Mouse (Mus musculus) lung, postnatal 0 days (tissue): ENCODE measurements around the gene Rwdd2a. TPM values are rescaled to one million over a fixed set of nuclear protein-coding genes. Genes with fewer than 3 reads are reported as not detected.
A peak's percentile ranks its signal among the peaks of the same experiment; 100 is the strongest.

ENCODE experiments used
- ATAC-seq: fragments of 200-750 bp; cut with Nextera tagmentation; 2 replicates; pipeline ENCODE4 v1.8.0; 2017; ENCODE audit warnings: moderate library complexity
- DNase-seq: peaks from one replicate; pipeline ENCODE4 v3.0.0-alpha.2; 2016; ENCODE audit warnings: low spot score
- H3K27ac ChIP-seq: fragments of 300-500 bp; sonication (generic); 2 replicates; pipeline ENCODE4 v1.5.1; 2014; ENCODE audit warnings: antibody characterized with exemption, mild to moderate bottlenecking, low read length, mixed read lengths
- H3K27me3 ChIP-seq: fragments of 300-500 bp; sonication (generic); replicated peaks from 2 replicates; pipeline ENCODE4 v1.6.1; 2014; ENCODE audit warnings: low read length, mixed read lengths; ENCODE audit not compliant: insufficient read depth
- H3K36me3 ChIP-seq: fragments of 300-500 bp; sonication (generic); 2 replicates; pipeline ENCODE4 v1.6.1; 2014; ENCODE audit warnings: low read length, mixed read lengths; ENCODE audit not compliant: insufficient read depth
- H3K4me1 ChIP-seq: fragments of 300-500 bp; sonication (generic); 2 replicates; pipeline ENCODE4 v1.6.1; 2014; ENCODE audit warnings: antibody characterized with exemption, low read depth, low read length, mixed read lengths; ENCODE audit not compliant: insufficient read depth
- H3K4me2 ChIP-seq: fragments of 300-500 bp; sonication (generic); replicated peaks from 2 replicates; pipeline ENCODE4 v1.6.1; 2014; ENCODE audit warnings: low read depth, mild to moderate bottlenecking, low read length, moderate library complexity, mixed read lengths
- H3K4me3 ChIP-seq: fragments of 300-500 bp; sonication (generic); 2 replicates; pipeline ENCODE4 v1.5.1; 2014; ENCODE audit warnings: low read depth, low read length
- H3K9ac ChIP-seq: fragments of 300-500 bp; sonication (generic); replicated peaks from 2 replicates; pipeline ENCODE4 v1.6.1; 2014; ENCODE audit warnings: low read depth, mild to moderate bottlenecking
- H3K9me3 ChIP-seq: fragments of 300-500 bp; sonication (generic); 2 replicates; pipeline ENCODE4 v1.6.1; 2016; ENCODE audit warnings: low read length, mixed read lengths
- CTCF ChIP-seq: IDR thresholded peaks from 2 replicates; pipeline ENCODE4 v1.5.1; 2016; ENCODE audit warnings: antibody characterized with exemption, mild to moderate bottlenecking
- EP300 ChIP-seq: IDR thresholded peaks from 2 replicates; pipeline ENCODE4 v1.6.1; 2016; ENCODE audit warnings: antibody characterized with exemption, mild to moderate bottlenecking, control low read depth
- WGBS: fragments of 180-500 bp; shearing (Covaris S2); extraction: QIAGEN DNeasy Blood & Tissue Kit; methylation state at CpG from one replicate; pipeline ENCODE4 v1.1.7; 2014; 5-methylcytosine and 5-hydroxymethylcytosine counted together
- polyA plus RNA-seq: library from polyadenylated mRNA; unstranded; fragments of >200 nt; fragmentation: Nextera tagmentation; extraction: Ambion mirVana; gene quantifications from 2 replicates; pipeline ENCODE4 v1.2.1, GENCODE M21; 2015

The Rwdd2a gene
- polyA plus RNA-seq, 1 experiment from 2014 or later, result 6.7 TPM

- Histone ChIP-seq H3K27me3 (no peaks in the 10 kb centered on the region), H3K4me1 (no peaks in the 10 kb centered on the region), H3K4me2 (no peak overlapping the region), H3K4me3 (no peak overlapping the region), H3K27ac (no peak overlapping the region), H3K36me3 (peaks cover 19% of the 10 kb centered on the region; the same call in 1 of the 2 replicates), H3K9me3 (no peaks in the 10 kb centered on the region), H3K9ac (no peak overlapping the region)
- WGBS, result 87% methylated on average over 5 of the region's 5 CpGs
- DNase-seq (no peak), ATAC-seq (no peak)
- TF ChIP-seq CTCF (no peak), EP300 (no peak)
Measured at GRCm38 (mm10) chr9:86549637-86550162, 22.1 kb upstream of the Rwdd2a start.

GRCm38 (mm10) chr9:86550717-86551116 is 21.1 kb upstream of the Rwdd2a start:
- H3K4me1 ChIP-seq, result no peaks in the 10 kb centered on the region
- H3K36me3 ChIP-seq, result peaks cover 19% of the 10 kb centered on the region; the same call in 1 of the 2 replicates
- no peak for ATAC-seq
- 91% methylated on average over 3 of the region's 3 CpGs for WGBS
- no peak overlapping the region for H3K4me2 ChIP-seq
- DNase-seq, result no peak
- no peak overlapping the region for H3K9ac ChIP-seq
- H3K27ac ChIP-seq, result no peak overlapping the region
- TF ChIP-seq CTCF, result no peak
- TF ChIP-seq EP300, result no peak
- no peaks in the 10 kb centered on the region for H3K9me3 ChIP-seq
- no peak overlapping the region for H3K4me3 ChIP-seq
- H3K27me3 ChIP-seq, result no peaks in the 10 kb centered on the region

DNA sequence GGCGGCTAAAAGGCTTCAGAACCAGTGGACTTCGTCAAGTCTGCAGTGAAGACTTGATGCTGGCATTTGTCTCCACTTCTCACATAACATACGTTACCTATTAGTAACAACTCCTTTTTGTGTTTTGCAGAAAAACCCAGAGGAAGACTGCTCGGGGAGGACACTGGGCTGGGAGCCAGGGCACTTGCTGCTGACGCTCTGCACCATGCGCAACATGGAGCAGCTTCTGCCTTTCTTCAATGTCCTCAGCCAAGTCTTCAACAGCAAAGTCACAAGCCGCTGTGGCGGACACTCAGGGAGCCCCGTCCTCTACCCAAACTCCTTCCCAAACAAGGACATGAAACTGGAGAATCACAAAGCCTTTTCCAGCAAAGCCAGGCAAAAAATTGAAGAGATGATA is 17.9 kb upstream of the Rwdd2a start:
- ATAC-seq, result no peak
- peaks cover 15% of the 10 kb centered on the region; the same call in 1 of the 2 replicates for H3K36me3 ChIP-seq
- WGBS, result 85% methylated on average over 9 of the region's 9 CpGs

GRCm38 (mm10) chr9:86554641-86555040 is 17.1 kb upstream of the Rwdd2a start:
- Histone ChIP-seq H3K27ac (no peak overlapping the region), H3K4me2 (no peak overlapping the region), H3K4me1 (no peaks in the 10 kb centered on the region), H3K27me3 (no peaks in the 10 kb centered on the region), H3K36me3 (peaks cover 14% of the 10 kb centered on the region; the same call in 1 of the 2 replicates), H3K9ac (no peak overlapping the region), H3K4me3 (no peak overlapping the region), H3K9me3 (no peaks in the 10 kb centered on the region)
- ATAC-seq (no peak), DNase-seq (no peak)
- TF ChIP-seq CTCF (no peak), EP300 (no peak)
- 94% methylated on average over 4 of the region's 4 CpGs for WGBS

More for the DNA sequence above, 17.9 kb upstream of the Rwdd2a start:
- TF ChIP-seq EP300 (no peak), CTCF (no peak)
- no peak overlapping the region for H3K9ac ChIP-seq
- no peaks in the 10 kb centered on the region for H3K27me3 ChIP-seq
- no peak for DNase-seq
- no peak overlapping the region for H3K27ac ChIP-seq
- no peak overlapping the region for H3K4me3 ChIP-seq
- H3K9me3 ChIP-seq, result no peaks in the 10 kb centered on the region
- no peaks in the 10 kb centered on the region for H3K4me1 ChIP-seq
- no peak overlapping the region for H3K4me2 ChIP-seq

DNA sequence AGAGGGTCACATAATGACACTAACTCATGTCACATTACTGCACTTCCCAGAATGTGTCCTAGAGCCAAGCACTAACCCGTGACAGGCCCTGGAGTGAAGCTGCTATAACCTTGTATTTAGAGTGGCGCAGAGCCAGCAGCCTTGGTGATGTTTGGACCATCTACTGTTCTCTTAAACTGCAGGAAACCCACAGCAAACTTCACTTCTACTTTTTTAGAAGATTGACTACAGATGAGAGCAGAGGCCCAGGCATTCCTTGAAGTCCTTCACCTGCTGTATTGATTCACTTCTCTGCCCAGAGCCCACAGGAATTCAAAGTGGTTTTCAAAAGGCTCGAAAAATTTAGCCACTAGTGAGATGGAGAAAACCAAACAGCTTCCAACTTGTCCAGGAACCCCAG is 11.2 kb upstream of the Rwdd2a start:
- DNase-seq (peak; percentile 75), ATAC-seq (peak; percentile 92)
- Histone ChIP-seq H3K9ac (no peak overlapping the region), H3K4me1 (no peaks in the 10 kb centered on the region), H3K4me2 (no peak overlapping the region), H3K27me3 (no peaks in the 10 kb centered on the region), H3K4me3 (no peak overlapping the region), H3K9me3 (no peaks in the 10 kb centered on the region), H3K27ac (no peak overlapping the region), H3K36me3 (0 out of 2 replicates have a peak, but pooled peaks cover 6% of the 10 kb centered on the region)
- WGBS, result 60% methylated on average over 3 of the region's 3 CpGs
- TF ChIP-seq CTCF (no peak), EP300 (peak; percentile 68)

DNA sequence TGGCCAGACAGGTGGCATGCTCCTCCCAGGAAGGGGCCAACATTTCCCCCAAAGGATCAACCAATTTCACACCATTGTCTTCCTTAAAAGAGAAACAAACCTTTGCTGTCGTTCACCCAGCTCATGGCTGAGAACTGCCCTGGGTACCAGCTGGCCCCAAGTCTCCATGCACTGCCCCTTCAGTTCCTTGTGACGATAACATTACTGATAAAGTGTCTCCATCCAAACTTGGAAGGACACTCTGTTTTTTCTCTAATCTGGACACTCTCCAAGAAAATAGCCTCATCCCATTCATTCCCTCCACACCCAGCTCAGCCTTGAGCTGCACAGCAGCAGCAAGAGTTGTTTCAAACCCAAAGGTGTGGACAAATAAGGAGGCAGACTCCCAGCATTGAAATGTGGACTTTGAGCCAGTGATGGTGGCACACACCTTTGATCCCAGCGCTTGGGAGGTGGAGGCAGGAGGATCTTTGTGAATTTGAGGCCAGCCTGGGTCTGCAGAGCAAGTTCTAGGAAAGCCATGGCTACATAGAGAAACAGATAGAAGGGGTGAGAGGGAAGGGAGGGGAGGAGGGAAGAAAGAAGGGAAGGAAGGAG is 2.4 kb upstream of the Rwdd2a start:
- Histone ChIP-seq H3K36me3 (0 out of 2 replicates have a peak, but pooled peaks cover 6% of the 10 kb centered on the region), H3K4me1 (peaks cover 5% of the 10 kb centered on the region; the same call in 1 of the 2 replicates), H3K4me2 (no peak overlapping the region), H3K9ac (no peak overlapping the region), H3K4me3 (no peak overlapping the region), H3K27ac (no peak overlapping the region), H3K27me3 (no peaks in the 10 kb centered on the region), H3K9me3 (no peaks in the 10 kb centered on the region)
- DNase-seq (peak; percentile 21), ATAC-seq (no peak)
- WGBS, result 63% methylated on average over 3 of the region's 3 CpGs
- TF ChIP-seq CTCF (no peak), EP300 (no peak)
